Mouse (Mus musculus): ENCODE results near the gene Gm20388. TPM values are rescaled to one million over a fixed set of nuclear protein-coding genes. Genes with fewer than 3 reads are reported as not detected.
A peak's percentile ranks its signal among the peaks of the same experiment; 100 is the strongest.

The Gm20388 gene
- polyA plus RNA-seq, 1 experiment from 2014 or later = 3.6 TPM

GRCm38 (mm10) chr8:124349663-124350062 lies 4439.0 kb downstream of the Gm20388 start:
- H3K4me3 ChIP-seq = no peak overlapping the region

GRCm38 (mm10) chr8:124351636-124352035 lies 4441.0 kb downstream of the Gm20388 start:
- H3K9me3 ChIP-seq = no peaks in the 10 kb centered on the region
- no peak overlapping the region for H3K4me3 ChIP-seq
- no peaks in the 10 kb centered on the region for H3K27me3 ChIP-seq (replicated peaks; ENCODE audit: low read depth, poor library complexity, severe bottlenecking)
- H3K27ac ChIP-seq (replicated peaks) = no peak overlapping the region
- no peaks in the 10 kb centered on the region for H3K36me3 ChIP-seq (replicated peaks)
- H3K4me1 ChIP-seq = peaks cover 7% of the 10 kb centered on the region; the same call in 1 of the 2 replicates
- WGBS = 57% methylated on average over 5 of the region's 5 CpGs
- DNase-seq (ENCODE audit: low spot score) = no peak

More at GRCm38 (mm10) chr8:124349663-124350062, 4439.0 kb downstream of the Gm20388 start:
- Histone ChIP-seq H3K27ac (replicated peaks) (no peak overlapping the region), H3K9me3 (no peaks in the 10 kb centered on the region), H3K4me1 (peaks cover 10% of the 10 kb centered on the region; the same call in 1 of the 2 replicates), H3K36me3 (replicated peaks) (peaks cover 9% of the 10 kb centered on the region), H3K27me3 (replicated peaks; ENCODE audit: low read depth, poor library complexity, severe bottlenecking) (no peaks in the 10 kb centered on the region)
- 36% methylated on average over 7 of the region's 7 CpGs for WGBS
- DNase-seq (ENCODE audit: low spot score) = peak; percentile 83

GRCm38 (mm10) chr8:124360911-124361310 lies 4450.3 kb downstream of the Gm20388 start:
- DNase-seq (ENCODE audit: low spot score) = no peak
- H3K36me3 ChIP-seq (replicated peaks) = no peaks in the 10 kb centered on the region
- no peak overlapping the region for H3K27ac ChIP-seq (replicated peaks)
- H3K27me3 ChIP-seq (replicated peaks; ENCODE audit: low read depth, poor library complexity, severe bottlenecking) = no peaks in the 10 kb centered on the region
- no peak overlapping the region for H3K4me3 ChIP-seq
- 85% methylated on average over 3 of the region's 3 CpGs for WGBS
- no peaks in the 10 kb centered on the region for H3K4me1 ChIP-seq
- H3K9me3 ChIP-seq = peaks cover 7% of the 10 kb centered on the region; the same call in 1 of the 2 replicates

GRCm38 (mm10) chr8:124361773-124362427 lies 4451.3 kb downstream of the Gm20388 start:
- WGBS = 84% methylated on average over 11 of the region's 11 CpGs
- Histone ChIP-seq H3K9me3 (peaks cover 7% of the 10 kb centered on the region; the same call in 1 of the 2 replicates), H3K36me3 (replicated peaks) (no peaks in the 10 kb centered on the region), H3K27ac (replicated peaks) (no peak overlapping the region), H3K27me3 (replicated peaks; ENCODE audit: low read depth, poor library complexity, severe bottlenecking) (no peaks in the 10 kb centered on the region), H3K4me1 (no peaks in the 10 kb centered on the region), H3K4me3 (no peak overlapping the region)
- DNase-seq (ENCODE audit: low spot score) = no peak

- no peak for DNase-seq (ENCODE audit: low spot score)
- WGBS = 79% methylated on average over 7 of the region's 7 CpGs
- H3K4me1 ChIP-seq = no peaks in the 10 kb centered on the region
Observed at GRCm38 (mm10) chr8:124362589-124362988, 4451.9 kb downstream of the Gm20388 start.

GRCm38 (mm10) chr8:124363337-124363736 lies 4452.7 kb downstream of the Gm20388 start:
- Histone ChIP-seq H3K4me1 (no peaks in the 10 kb centered on the region), H3K27ac (replicated peaks) (no peak overlapping the region), H3K4me3 (no peak overlapping the region), H3K9me3 (peaks cover 7% of the 10 kb centered on the region; the same call in 1 of the 2 replicates), H3K27me3 (replicated peaks; ENCODE audit: low read depth, poor library complexity, severe bottlenecking) (no peaks in the 10 kb centered on the region), H3K36me3 (replicated peaks) (no peaks in the 10 kb centered on the region)
- 92% methylated on average over 15 of the region's 15 CpGs for WGBS
- no peak for DNase-seq (ENCODE audit: low spot score)

More at GRCm38 (mm10) chr8:124362589-124362988, 4451.9 kb downstream of the Gm20388 start:
- no peak overlapping the region for H3K4me3 ChIP-seq
- no peaks in the 10 kb centered on the region for H3K36me3 ChIP-seq (replicated peaks)
- H3K27me3 ChIP-seq (replicated peaks; ENCODE audit: low read depth, poor library complexity, severe bottlenecking) = no peaks in the 10 kb centered on the region
- H3K27ac ChIP-seq (replicated peaks) = no peak overlapping the region
- H3K9me3 ChIP-seq = peaks cover 7% of the 10 kb centered on the region; the same call in 1 of the 2 replicates

- H3K4me1 ChIP-seq = no peaks in the 10 kb centered on the region
- WGBS = 24% methylated on average over 8 of the region's 8 CpGs
- peak; percentile 78 for DNase-seq (ENCODE audit: low spot score)
- H3K36me3 ChIP-seq (replicated peaks) = no peaks in the 10 kb centered on the region
- H3K27ac ChIP-seq (replicated peaks) = no peak overlapping the region
- H3K27me3 ChIP-seq (replicated peaks; ENCODE audit: low read depth, poor library complexity, severe bottlenecking) = no peaks in the 10 kb centered on the region
- H3K9me3 ChIP-seq = no peaks in the 10 kb centered on the region
- H3K4me3 ChIP-seq = no peak overlapping the region
Observed at GRCm38 (mm10) chr8:124368213-124368612, 4457.6 kb downstream of the Gm20388 start.

- no peak for DNase-seq (ENCODE audit: low spot score)
- Histone ChIP-seq H3K9me3 (no peaks in the 10 kb centered on the region), H3K36me3 (replicated peaks) (no peaks in the 10 kb centered on the region), H3K27me3 (replicated peaks; ENCODE audit: low read depth, poor library complexity, severe bottlenecking) (no peaks in the 10 kb centered on the region), H3K4me1 (no peaks in the 10 kb centered on the region), H3K4me3 (no peak overlapping the region), H3K27ac (replicated peaks) (no peak overlapping the region)
- 76% methylated on average over 17 of the region's 17 CpGs for WGBS
Observed at GRCm38 (mm10) chr8:124370422-124371183, 4460.0 kb downstream of the Gm20388 start.

GRCm38 (mm10) chr8:124371410-124372123 lies 4460.9 kb downstream of the Gm20388 start:
- no peaks in the 10 kb centered on the region for H3K36me3 ChIP-seq (replicated peaks)
- H3K27ac ChIP-seq (replicated peaks) = no peak overlapping the region
- H3K4me3 ChIP-seq = no peak overlapping the region
- no peaks in the 10 kb centered on the region for H3K27me3 ChIP-seq (replicated peaks; ENCODE audit: low read depth, poor library complexity, severe bottlenecking)
- WGBS = 91% methylated on average over 23 of the region's 23 CpGs
- no peaks in the 10 kb centered on the region for H3K4me1 ChIP-seq
- H3K9me3 ChIP-seq = no peaks in the 10 kb centered on the region
- DNase-seq (ENCODE audit: low spot score) = no peak

- no peak overlapping the region for H3K4me3 ChIP-seq
- no peaks in the 10 kb centered on the region for H3K36me3 ChIP-seq (replicated peaks)
- no peaks in the 10 kb centered on the region for H3K4me1 ChIP-seq
- DNase-seq (ENCODE audit: low spot score) = no peak
- 91% methylated on average over 5 of the region's 5 CpGs for WGBS
- no peaks in the 10 kb centered on the region for H3K27me3 ChIP-seq (replicated peaks; ENCODE audit: low read depth, poor library complexity, severe bottlenecking)
- no peaks in the 10 kb centered on the region for H3K9me3 ChIP-seq
- no peak overlapping the region for H3K27ac ChIP-seq (replicated peaks)
Observed at GRCm38 (mm10) chr8:124373753-124374152, 4463.1 kb downstream of the Gm20388 start.

- Histone ChIP-seq H3K4me3 (no peak overlapping the region), H3K27me3 (replicated peaks; ENCODE audit: low read depth, poor library complexity, severe bottlenecking) (no peaks in the 10 kb centered on the region), H3K9me3 (no peaks in the 10 kb centered on the region), H3K36me3 (replicated peaks) (no peaks in the 10 kb centered on the region), H3K27ac (replicated peaks) (no peak overlapping the region), H3K4me1 (no peaks in the 10 kb centered on the region)
- 84% methylated on average over 6 of the region's 6 CpGs for WGBS
- no peak for DNase-seq (ENCODE audit: low spot score)
Observed at GRCm38 (mm10) chr8:124375168-124375567, 4464.5 kb downstream of the Gm20388 start.

- no peaks in the 10 kb centered on the region for H3K9me3 ChIP-seq
- H3K4me1 ChIP-seq = no peaks in the 10 kb centered on the region
- H3K4me3 ChIP-seq = no peak overlapping the region
- no peaks in the 10 kb centered on the region for H3K27me3 ChIP-seq (replicated peaks; ENCODE audit: low read depth, poor library complexity, severe bottlenecking)
- WGBS = 89% methylated on average over 9 of the region's 9 CpGs
- DNase-seq (ENCODE audit: low spot score) = no peak
- no peaks in the 10 kb centered on the region for H3K36me3 ChIP-seq (replicated peaks)
- no peak overlapping the region for H3K27ac ChIP-seq (replicated peaks)
Observed at GRCm38 (mm10) chr8:124375727-124376126, 4465.1 kb downstream of the Gm20388 start.

Measured in embryonic facial prominence, embryonic 10.5 days (tissue).